Mouse (Mus musculus) limb, embryonic 15.5 days (tissue): ENCODE data around the gene Slc22a17. TPM values are rescaled to one million over a fixed set of nuclear protein-coding genes. Genes with fewer than 3 reads are reported as not detected.
A peak's percentile ranks its signal among the peaks of the same experiment; 100 is the strongest.

Source experiments
- ATAC-seq: fragments of 200-750 bp; cut with Nextera tagmentation; 2 replicates; pipeline ENCODE4 v1.8.0; 2017; ENCODE audit warnings: low read depth, moderate TSS enrichment; ENCODE audit not compliant: insufficient number of reproducible peaks, low FRiP score, low TSS enrichment
- H3K27ac ChIP-seq: fragments of 300-500 bp; sonication (generic); 2 replicates; pipeline ENCODE4 v1.5.1; 2015; ENCODE audit warnings: moderate library complexity, mild to moderate bottlenecking, inconsistent platforms
- H3K27me3 ChIP-seq: fragments of 300-500 bp; sonication (generic); 2 replicates; pipeline ENCODE4 v1.6.1; 2015; ENCODE audit warnings: inconsistent platforms
- H3K36me3 ChIP-seq: fragments of 300-500 bp; sonication (generic); 2 replicates; pipeline ENCODE4 v1.6.1; 2015; ENCODE audit warnings: inconsistent platforms
- H3K4me1 ChIP-seq: fragments of 300-500 bp; sonication (generic); 2 replicates; pipeline ENCODE4 v1.6.1; 2015; ENCODE audit warnings: inconsistent platforms
- H3K4me2 ChIP-seq: fragments of 300-500 bp; sonication (generic); 2 replicates; pipeline ENCODE4 v1.6.1; 2015; ENCODE audit warnings: mild to moderate bottlenecking, inconsistent platforms
- H3K4me3 ChIP-seq: fragments of 300-500 bp; sonication (generic); 2 replicates; pipeline ENCODE4 v1.5.1; 2015; ENCODE audit warnings: mild to moderate bottlenecking, inconsistent platforms
- H3K9ac ChIP-seq: fragments of 300-500 bp; sonication (generic); 2 replicates; pipeline ENCODE4 v1.6.1; 2015; ENCODE audit warnings: inconsistent platforms
- H3K9me3 ChIP-seq: fragments of 300-500 bp; sonication (generic); 2 replicates; pipeline ENCODE4 v1.6.1; 2016; ENCODE audit warnings: inconsistent platforms
- WGBS: fragments of 180-500 bp; shearing (Covaris S2); methylation state at CpG from one replicate; pipeline ENCODE4 v1.1.7; 2015; 5-methylcytosine and 5-hydroxymethylcytosine counted together
- polyA plus RNA-seq: library from polyadenylated mRNA; unstranded; fragments of >200 nt; fragmentation: Nextera tagmentation; extraction: Ambion mirVana; gene quantifications from 2 replicates; pipeline ENCODE4 v1.2.1, GENCODE M21; 2015

Gene Slc22a17
- polyA plus RNA-seq, 1 experiment from 2014 or later = 70.6 TPM

- Histone ChIP-seq H3K4me1 (peaks cover 28% of the 10 kb centered on the region), H3K27ac (peak overlapping the region; percentile 3; the same call in 1 of the 2 replicates), H3K9ac (no peak overlapping the region), H3K9me3 (no peaks in the 10 kb centered on the region), H3K4me2 (0 out of 2 replicates have a peak overlapping the region, but pooled peaks have one; percentile 12), H3K36me3 (no peaks in the 10 kb centered on the region), H3K4me3 (no peak overlapping the region), H3K27me3 (no peaks in the 10 kb centered on the region)
- WGBS = 83% methylated on average over 16 of the region's 16 CpGs
- ATAC-seq = no peak
Measured at GRCm38 (mm10) chr14:54937361-54938182, 24.6 kb upstream of the Slc22a17 start.

DNA sequence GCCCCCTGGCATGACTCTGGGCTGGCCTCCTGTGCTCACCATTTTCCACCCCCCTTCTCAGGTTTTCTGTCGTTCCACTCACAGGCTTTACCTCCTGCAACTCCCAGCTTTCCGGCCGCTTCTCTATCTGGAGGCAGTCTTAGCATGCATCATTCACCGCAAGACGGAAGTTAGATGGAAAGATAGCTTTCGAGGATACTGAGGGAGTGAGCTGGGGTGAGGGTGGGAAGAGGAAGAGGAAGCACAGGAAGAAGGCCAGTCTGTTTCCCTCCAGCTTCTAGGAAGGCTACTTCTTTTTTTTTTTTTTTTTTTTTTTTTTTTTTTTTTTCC, 23.9 kb upstream of the Slc22a17 start:
- WGBS = 38% methylated on average over 6 of the region's 6 CpGs
- H3K27ac ChIP-seq = peak overlapping the region; percentile 87
- H3K4me2 ChIP-seq = peak overlapping the region; percentile 15; the same call in 1 of the 2 replicates

DNA sequence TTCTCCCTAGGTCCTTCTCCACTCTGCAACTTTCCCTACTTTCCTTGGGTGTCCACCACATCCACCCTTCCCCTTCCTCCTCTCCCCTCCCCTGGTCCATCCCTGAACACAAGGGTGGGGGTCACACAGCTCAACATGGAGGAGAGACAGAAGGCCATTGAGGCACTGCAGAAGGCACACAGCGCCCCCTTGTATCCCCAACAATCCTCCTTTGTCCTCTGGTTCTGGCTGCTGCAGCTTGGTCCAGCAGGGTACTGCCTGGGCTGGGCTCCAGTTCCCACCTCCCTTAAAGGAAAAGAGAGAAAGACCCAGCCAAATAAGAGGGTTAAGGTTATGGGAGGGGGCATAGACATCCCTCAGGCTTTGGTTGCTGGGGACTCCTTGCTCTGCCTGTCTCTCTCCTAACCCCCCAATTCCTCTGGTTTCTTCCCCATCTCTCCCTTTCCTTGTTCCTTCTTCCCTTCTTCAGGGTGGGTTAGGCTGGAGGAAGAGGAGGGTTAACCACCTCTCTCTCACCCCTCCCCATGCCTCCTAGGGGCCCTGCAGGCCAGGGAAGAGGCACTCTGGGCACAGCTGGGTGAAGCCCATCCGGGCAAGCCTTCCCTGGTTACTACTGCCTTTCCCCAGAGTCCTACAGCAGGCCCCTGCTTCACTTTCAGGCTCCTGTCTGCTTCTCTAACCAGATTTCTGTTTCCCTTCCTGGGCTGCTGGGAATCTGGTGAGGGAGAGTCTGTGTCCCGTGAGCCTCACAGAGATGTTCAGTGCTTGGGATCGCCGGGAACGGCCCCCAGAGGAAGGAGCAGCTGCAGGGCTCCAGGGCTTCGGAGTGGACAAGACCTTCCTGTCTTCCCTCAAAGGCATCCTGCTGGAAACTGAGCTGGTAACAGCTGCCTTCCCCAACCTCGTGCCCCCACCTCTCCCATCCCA, 23.2 kb upstream of the Slc22a17 start, which contains the start of gene Cmtm5:
Gene Cmtm5 (plus strand): TSS at position 358 of the 927 bp plus-strand sequence.
- peak; percentile 57; the same call in 1 of the 2 replicates for ATAC-seq
- no peaks in the 10 kb centered on the region for H3K36me3 ChIP-seq
- H3K27me3 ChIP-seq = no peaks in the 10 kb centered on the region
- no peak within 1 kb of the TSS for H3K9ac ChIP-seq
- 24% methylated on average over 8 of the region's 8 CpGs for WGBS
- peak within 1 kb of the TSS; percentile 87 for H3K27ac ChIP-seq
- H3K4me3 ChIP-seq = peak within 1 kb of the TSS; percentile 13
- H3K4me2 ChIP-seq = peak within 1 kb of the TSS; percentile 15
- H3K9me3 ChIP-seq = no peaks in the 10 kb centered on the region
- H3K4me1 ChIP-seq = peaks cover 29% of the 10 kb centered on the region

More for the DNA sequence above, 23.9 kb upstream of the Slc22a17 start:
- no peaks in the 10 kb centered on the region for H3K27me3 ChIP-seq
- H3K9me3 ChIP-seq = no peaks in the 10 kb centered on the region
- H3K4me3 ChIP-seq = peak overlapping the region; percentile 13
- peaks cover 29% of the 10 kb centered on the region for H3K4me1 ChIP-seq
- H3K9ac ChIP-seq = no peak overlapping the region
- no peaks in the 10 kb centered on the region for H3K36me3 ChIP-seq
- ATAC-seq = no peak

GRCm38 (mm10) chr14:54932645-54933150, 19.8 kb upstream of the Slc22a17 start, which contains the start of gene Il25:
TSS of gene Il25 (plus strand) at chr14:54932695.
- H3K4me3 ChIP-seq = no peak within 1 kb of the TSS
- WGBS = 24% methylated on average over 6 of the region's 6 CpGs
- H3K4me2 ChIP-seq = no peak within 1 kb of the TSS
- 0 out of 2 replicates have a peak within 1 kb of the TSS, but pooled peaks have one; percentile 11 for H3K27ac ChIP-seq
- no peaks in the 10 kb centered on the region for H3K27me3 ChIP-seq
- ATAC-seq = no peak
- no peak within 1 kb of the TSS for H3K9ac ChIP-seq
- H3K36me3 ChIP-seq = no peaks in the 10 kb centered on the region
- H3K9me3 ChIP-seq = no peaks in the 10 kb centered on the region
- H3K4me1 ChIP-seq = peaks cover 47% of the 10 kb centered on the region

- WGBS = 19% methylated on average over 2 of the region's 2 CpGs
- no peak overlapping the region for H3K9ac ChIP-seq
- H3K4me2 ChIP-seq = no peak overlapping the region
- peaks cover 44% of the 10 kb centered on the region for H3K4me1 ChIP-seq
- no peaks in the 10 kb centered on the region for H3K9me3 ChIP-seq
- ATAC-seq = no peak
- H3K27me3 ChIP-seq = no peaks in the 10 kb centered on the region
- no peak overlapping the region for H3K4me3 ChIP-seq
- H3K27ac ChIP-seq = 0 out of 2 replicates have a peak overlapping the region, but pooled peaks have one; percentile 27
- H3K36me3 ChIP-seq = no peaks in the 10 kb centered on the region
Measured at GRCm38 (mm10) chr14:54930431-54930830, 17.5 kb upstream of the Slc22a17 start.

DNA sequence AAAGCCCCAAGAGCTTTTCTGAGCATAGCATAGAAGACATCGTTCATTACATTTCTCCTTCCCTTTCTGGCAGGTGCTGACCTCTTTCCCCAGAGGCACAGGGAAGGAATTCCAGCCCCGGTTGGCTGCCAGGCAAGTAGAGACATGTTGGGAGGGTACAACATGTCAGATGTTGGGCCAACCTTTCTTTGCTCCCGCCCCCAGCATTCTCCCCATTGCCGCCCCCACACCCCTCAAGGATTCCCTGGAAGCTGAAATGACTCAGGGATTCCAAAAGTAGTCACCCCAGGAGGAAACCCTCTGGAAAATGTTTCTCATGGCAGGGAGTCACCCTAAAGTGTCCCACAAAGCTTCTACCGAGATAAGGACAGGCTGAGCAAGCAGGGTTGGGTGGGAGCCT, 16.9 kb upstream of the Slc22a17 start:
- Histone ChIP-seq H3K4me2 (no peak overlapping the region), H3K27me3 (no peaks in the 10 kb centered on the region), H3K27ac (0 out of 2 replicates have a peak overlapping the region, but pooled peaks have one; percentile 27), H3K9ac (no peak overlapping the region), H3K4me3 (no peak overlapping the region), H3K36me3 (no peaks in the 10 kb centered on the region), H3K4me1 (peaks cover 42% of the 10 kb centered on the region), H3K9me3 (no peaks in the 10 kb centered on the region)
- ATAC-seq = no peak
- 62% methylated on average over 5 of the region's 5 CpGs for WGBS

DNA sequence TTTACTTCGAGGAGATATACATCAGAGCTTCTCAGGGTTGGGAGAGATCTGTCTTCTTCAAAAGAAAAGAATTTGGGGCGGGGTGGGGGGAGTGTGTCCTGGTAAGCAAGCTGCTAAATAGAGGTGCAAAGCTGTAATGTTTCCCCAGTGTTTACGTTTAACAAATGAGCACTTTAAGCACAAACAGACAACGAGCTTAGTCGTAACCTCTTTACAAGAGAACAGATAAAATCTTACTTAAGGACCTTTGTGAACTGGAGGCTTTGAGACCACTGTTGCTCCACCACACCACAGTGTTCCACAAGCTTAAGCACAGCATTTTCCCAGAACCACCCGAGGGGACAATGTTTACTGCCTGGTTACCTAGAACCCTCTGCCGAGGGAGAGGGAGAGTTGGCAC, 14.4 kb upstream of the Slc22a17 start:
- H3K9me3 ChIP-seq = no peaks in the 10 kb centered on the region
- peak overlapping the region; percentile 90 for H3K9ac ChIP-seq
- peak overlapping the region; percentile 63 for H3K4me3 ChIP-seq
- peak overlapping the region; percentile 76 for H3K4me2 ChIP-seq
- no peaks in the 10 kb centered on the region for H3K27me3 ChIP-seq
- H3K36me3 ChIP-seq = peaks cover 7% of the 10 kb centered on the region; the same call in 1 of the 2 replicates
- peak overlapping the region; percentile 100 for H3K27ac ChIP-seq
- 10% methylated on average over 7 of the region's 7 CpGs for WGBS
- no peak for ATAC-seq
- H3K4me1 ChIP-seq = peaks cover 48% of the 10 kb centered on the region

DNA sequence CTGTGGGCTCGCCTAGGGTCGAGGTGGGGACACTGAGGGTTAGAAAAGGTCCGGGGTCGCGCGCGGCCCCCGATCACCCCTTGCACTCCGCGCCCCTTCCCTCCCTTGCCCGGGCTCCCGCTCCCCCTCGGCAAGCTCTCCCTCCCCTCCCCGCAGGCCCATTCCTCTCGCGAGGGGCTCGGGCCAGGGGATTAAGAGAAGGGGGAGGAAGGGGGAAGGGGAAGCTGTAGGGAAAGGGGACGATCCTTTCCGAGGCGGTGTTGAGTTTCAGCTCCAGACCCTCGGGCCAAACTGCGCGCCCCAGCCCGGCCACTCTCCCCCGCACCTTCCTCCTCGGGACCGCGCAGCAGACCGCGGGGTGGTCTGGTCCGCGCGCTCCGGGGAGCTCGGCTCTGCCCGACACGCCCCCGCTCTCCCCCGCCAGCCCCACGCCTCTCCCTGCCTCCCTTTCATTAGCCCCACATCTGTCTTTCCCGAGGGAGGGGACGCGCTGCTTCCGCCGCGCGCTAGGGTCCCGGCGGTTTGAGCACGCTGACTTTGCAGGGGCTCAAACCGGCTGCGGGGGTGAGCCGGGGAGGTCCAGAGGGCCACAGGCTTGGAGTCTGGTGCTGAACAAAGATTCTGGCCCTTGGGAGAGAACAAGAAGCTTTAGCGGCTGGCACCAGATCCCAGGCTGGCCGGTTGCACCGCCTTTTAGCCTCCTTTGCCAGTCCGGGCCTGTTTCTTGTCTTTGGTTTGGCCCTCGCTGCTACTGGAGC, 13.6 kb upstream of the Slc22a17 start:
- peak overlapping the region; percentile 63 for H3K4me3 ChIP-seq
- no peaks in the 10 kb centered on the region for H3K9me3 ChIP-seq
- peak overlapping the region; percentile 76 for H3K4me2 ChIP-seq
- no peaks in the 10 kb centered on the region for H3K27me3 ChIP-seq
- peak overlapping the region; percentile 90 for H3K9ac ChIP-seq
- under 1% methylated on average over 32 of the region's 58 CpGs for WGBS
- peaks cover 14% of the 10 kb centered on the region for H3K36me3 ChIP-seq
- peak overlapping the region; percentile 100 for H3K27ac ChIP-seq
- H3K4me1 ChIP-seq = peaks cover 48% of the 10 kb centered on the region
- peak; percentile 77 for ATAC-seq

DNA sequence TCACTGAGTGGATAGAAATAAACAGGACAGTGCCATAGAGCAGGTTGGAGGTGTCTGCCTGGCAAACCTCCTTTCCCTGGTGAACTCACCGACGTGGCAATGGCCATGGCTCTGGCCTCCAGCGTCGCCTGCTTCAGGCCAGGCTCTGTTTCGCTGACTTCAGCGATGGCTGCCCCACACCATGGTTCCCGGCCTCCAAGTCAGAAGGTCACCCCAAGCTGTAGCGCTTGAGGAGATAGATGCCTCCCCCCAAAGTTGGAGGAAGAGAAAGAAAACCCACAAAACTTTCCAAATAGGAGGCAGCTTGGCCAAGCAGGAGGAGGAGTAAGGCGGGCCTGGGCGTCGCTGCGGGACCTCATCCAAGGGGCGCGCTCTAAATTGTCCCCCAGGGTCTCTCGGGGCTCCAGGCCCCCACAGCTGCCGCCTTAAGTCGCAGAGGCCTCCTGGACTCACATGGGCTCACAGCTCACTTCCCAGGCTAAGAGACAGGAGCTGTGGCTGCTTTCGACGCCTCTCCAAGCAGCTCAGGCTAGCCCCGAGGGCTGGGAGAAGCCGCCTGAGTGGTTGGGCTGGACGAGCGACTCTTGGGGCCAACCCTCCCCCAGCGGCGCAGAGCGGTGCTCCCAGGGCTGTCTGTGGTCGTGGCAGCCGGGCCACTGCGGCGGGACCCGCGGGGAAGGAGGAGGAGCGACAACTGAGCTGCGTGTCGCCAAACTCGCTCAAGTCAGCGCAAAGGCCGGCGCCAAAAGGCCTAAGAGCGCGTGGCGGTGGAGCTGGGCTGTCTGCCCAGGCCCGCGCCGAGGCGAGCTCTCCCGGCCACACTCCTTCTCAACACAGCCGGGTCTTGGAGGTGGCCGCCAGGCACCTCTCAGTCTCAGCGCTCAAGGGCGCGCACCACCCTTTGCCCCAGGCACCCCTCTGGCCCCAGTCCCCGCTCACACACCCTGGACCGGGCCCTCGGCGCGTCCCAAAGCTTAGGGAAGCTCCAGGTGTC, 12.7 kb upstream of the Slc22a17 start, which contains the start of gene Efs:
Gene Efs (minus strand): TSS at position 778 of the 994 bp plus-strand sequence.
- Histone ChIP-seq H3K4me3 (peak within 1 kb of the TSS; percentile 63), H3K36me3 (peaks cover 24% of the 10 kb centered on the region), H3K4me2 (peak within 1 kb of the TSS; percentile 76), H3K4me1 (peaks cover 48% of the 10 kb centered on the region), H3K27me3 (no peaks in the 10 kb centered on the region), H3K9ac (peak within 1 kb of the TSS; percentile 90), H3K27ac (peak within 1 kb of the TSS; percentile 100), H3K9me3 (no peaks in the 10 kb centered on the region)
- peak; percentile 55 for ATAC-seq
- under 1% methylated on average over 57 of the region's 57 CpGs for WGBS
